Mouse (Mus musculus) mature B cell (primary cell): Measurements from ENCODE around the gene Mpzl3.

Experiments
- in situ Hi-C: fragments of 300-500 bp; cut with MboI; formaldehyde crosslinking; loops from 2 replicates; pipeline ENCODE4 v1.14.3; 2019

The Mpzl3 gene

DNA sequence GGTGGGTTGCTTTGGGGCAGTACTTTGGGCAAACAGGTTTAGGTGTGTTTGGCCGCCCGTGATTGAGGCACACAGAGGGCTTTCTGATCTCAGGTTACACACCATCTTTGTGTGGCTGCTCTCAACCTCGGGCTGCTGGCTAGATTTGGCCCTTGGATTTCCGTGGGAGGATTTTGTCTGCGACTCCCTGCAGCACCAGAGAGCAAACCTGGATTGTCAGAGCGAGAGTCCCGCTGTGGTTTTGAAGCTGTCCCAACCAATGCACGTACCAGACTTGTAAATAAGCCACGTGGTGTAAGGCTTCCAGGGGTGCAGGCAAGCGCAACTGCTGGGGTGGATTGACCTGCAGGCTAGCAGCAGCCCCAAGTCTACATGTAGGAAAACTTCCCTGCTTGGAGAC is 12.0 kb upstream of the Mpzl3 start:
- in situ Hi-C loops, result no loop called here

DNA sequence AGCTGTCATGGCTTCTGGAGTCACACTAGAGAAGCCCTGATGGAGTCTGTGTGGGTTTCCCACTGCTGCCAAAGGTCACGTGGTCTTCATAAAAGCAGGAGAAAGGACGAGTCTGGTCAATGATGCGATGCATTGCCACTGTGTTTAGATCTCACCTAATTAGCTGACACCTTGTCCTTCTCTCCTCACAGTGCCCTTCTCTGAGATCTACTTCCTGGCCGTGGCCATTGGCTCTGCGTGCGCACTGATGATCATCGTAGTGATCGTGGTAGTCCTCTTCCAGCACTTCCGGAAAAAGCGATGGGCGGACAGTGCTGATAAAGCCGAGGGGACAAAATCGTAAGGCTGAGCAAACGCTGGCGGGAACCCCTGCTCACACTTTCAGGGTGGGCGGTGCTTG is 8.0 kb upstream of the Mpzl3 start:
- in situ Hi-C loops, result no loop called here

DNA sequence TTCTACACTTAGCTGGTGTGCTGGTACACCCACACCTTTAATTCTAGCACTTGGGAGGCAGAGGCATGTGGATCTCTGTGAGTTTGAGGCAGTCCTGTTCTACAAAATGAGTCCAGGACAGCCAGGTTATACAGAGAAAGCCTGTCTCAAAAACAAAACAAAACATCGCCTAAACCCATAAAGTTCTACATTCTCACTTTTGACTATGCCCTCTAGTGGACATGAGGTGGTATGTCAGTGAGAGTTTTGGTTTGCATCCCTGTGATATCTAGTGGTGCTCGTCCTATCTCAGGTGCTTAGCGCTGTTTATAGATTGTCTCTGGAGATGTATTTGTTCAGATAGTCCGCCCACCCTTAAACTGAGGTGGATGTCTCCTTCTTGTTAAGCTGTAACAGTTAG is 6.5 kb upstream of the Mpzl3 start:
- in situ Hi-C loops, result no loop called here

DNA sequence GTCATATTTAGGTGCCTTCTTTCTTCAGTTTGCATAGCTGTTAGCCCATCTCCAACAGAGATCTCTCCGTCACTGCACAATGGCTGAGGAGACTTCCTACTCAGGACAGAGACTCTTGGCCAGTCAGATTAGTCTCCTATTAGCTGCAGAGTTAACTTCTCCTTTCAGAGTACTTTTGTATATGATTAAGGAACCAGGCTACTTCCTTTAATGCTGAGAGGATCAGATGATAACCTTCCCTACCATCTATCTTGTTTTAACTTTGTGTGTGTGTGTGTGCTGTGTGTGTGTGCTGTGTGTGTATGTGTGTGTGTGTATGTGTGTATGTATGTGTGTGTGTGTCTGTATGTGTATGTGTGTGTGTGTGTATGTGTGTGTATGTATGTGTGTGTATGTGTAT is 5.3 kb upstream of the Mpzl3 start:
- in situ Hi-C loops, result no loop called here

DNA sequence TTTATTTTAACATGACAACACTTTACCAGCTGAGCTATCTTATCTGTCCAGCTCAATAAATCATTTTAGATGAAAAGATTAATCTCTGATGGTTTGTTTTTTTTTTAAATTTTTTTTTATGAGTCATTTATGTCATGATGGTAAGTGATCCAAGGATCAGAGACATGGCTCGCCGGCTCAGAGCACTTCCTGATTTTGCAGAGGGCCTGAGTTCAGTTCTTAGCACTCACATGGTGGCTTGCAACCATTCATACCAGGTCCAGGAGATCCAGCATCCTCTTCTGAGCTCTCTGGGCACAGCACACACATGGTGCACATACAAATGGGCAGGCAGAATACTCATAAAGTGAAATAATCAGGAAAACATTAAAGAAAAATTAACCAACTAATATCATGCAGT is 4.7 kb upstream of the Mpzl3 start:
- in situ Hi-C loops, result no loop called here

DNA sequence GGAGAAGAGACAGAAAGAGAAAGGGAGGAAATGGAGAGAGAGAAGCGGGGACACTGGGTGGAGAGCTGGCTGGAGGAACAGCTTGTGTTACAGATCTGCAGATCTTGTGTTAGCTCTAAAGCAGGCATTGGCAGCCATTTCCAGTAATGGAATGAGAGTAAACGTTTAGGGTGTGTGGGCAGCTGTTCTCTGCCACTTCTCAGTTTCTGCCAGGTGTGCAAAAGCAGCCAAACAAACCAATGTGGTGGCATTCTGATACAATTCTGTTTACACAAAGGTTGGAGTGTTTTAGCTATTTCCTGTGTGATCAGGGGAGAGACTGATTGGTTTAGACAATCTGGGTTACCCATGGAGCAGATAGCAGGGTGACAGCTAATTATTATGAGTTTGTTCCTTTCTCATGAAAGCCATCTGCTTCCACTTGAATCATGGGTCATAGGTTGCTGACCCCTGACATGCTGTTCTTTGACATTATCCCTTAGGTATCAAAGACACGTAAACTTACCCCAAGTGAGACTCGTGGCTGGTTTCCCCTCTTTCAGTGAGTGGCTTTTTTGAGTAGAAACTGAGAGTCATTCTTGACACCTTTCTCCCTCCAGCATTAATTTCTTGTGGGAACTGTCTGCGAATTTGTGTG is 3.4 kb downstream of the Mpzl3 start:
- in situ Hi-C loops, result no loop called here

DNA sequence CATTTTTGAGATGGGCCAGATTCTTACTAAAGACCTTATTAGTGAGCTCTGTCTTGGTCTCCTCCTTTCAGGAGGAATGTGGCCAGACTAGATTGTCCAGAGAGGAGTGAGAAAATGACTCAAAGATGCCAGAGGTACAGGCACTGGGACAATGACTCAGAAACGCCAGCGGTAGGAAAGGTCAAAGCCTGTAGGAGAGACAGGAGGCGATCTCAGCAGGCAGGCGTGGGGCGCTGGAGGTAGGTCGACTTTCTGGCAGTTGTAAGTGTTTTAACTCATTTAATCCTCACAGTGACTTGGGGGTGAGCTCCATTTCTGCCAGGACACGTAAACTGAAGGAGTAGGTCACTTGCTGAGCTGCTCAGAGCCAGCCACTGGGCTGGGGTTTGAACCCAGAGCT is 5.2 kb downstream of the Mpzl3 start:
- in situ Hi-C loops, result no loop called here

DNA sequence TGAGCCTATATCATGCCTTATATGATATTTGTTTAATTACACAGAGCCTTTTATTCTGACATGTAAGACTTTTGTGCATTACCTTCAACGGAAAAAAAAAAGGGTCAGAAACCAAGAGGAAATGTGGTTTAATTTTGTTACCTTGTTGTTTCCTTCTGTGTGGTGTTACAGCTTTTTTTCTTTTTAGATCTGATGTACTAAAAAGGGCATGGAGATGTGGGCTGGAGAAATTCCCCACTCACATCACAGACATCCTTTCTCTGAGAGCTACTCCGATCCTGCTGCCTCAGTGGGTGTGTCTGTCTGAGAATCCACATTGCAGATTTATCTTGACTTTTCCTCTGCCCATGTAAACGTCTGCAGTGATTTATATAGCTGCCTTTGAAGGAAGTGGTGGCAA is 7.7 kb downstream of the Mpzl3 start:
- in situ Hi-C loops, result no loop called here

DNA sequence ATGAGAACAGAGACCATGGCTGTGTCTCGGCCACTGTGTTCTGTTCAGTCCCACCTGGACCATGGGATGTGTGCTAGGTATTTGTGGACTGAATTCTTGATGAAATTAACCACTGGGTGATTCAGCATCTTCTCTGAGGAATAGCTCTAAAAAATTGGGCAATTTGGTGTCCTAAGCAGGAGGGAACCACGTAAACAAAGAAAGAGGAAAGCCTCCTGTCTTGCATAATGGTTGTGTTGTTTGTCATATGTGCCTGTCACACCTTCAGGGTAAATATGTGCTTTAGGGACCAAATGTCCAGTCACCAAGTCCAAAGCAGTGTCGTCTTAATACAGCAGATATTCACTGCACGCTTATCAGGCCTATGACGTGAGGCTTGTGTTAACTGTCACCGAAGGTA is 9.4 kb downstream of the Mpzl3 start:
- in situ Hi-C loops, result no loop called here

DNA sequence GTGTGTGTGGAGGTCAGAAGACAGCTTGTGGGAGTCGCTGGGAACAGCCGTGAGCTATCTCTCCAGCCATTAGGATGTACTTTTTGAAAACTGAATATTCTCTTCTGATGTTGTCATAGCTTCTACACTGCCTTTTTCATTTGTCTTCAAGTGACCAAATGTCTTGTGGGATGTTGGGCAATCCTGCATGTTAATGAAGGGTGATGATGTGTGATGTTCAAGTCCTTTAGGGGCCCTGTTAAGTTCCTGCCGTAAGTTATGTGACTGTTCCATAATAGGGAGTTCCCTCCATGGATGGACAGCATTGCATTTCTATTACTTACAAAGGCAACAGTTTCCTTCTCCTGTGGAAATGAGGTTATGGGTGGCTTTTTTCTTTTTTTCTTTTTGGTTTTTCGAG is 11.7 kb downstream of the Mpzl3 start:
- in situ Hi-C loops, result no loop called here

DNA sequence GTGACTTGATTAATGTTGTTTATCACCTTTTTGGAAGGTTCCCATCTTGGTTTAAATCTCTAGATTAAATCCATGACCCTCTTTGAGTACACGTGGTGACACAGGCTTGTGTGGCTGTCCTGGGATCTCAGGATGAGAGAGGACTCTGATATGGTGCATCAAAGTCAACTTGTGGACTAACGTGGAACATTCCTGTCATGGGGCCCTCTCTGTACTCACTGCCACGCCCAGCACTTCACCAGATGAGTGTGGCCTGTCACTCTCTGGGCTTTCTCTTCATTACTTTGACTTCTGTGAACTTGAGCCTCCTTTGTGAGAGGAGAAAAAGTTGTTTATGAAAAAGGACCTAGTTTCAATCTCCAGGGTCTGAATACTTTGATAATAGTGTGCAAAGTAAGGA is 16.8 kb downstream of the Mpzl3 start:
- in situ Hi-C loops, result no loop called here

DNA sequence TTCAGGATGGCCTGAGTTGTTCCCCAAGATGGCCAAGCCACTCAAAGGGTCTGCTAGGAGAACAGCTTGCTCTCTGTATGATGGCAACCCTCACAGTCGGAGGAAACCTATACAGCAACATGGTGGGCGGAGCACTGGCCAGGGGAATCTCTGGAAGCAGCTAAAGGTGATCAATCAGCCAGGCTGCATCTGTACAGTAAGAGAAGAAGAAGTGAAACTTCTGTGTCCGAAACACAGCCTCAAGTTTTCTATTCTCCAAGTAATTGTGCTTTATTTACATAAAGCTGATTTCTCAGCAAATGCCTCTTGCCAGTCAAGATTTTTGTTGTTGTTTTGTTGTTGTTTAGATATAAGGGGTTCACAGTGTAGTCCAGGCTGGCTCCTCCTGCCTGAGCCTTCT is 22.9 kb downstream of the Mpzl3 start:
- in situ Hi-C loops, result no loop called here

DNA sequence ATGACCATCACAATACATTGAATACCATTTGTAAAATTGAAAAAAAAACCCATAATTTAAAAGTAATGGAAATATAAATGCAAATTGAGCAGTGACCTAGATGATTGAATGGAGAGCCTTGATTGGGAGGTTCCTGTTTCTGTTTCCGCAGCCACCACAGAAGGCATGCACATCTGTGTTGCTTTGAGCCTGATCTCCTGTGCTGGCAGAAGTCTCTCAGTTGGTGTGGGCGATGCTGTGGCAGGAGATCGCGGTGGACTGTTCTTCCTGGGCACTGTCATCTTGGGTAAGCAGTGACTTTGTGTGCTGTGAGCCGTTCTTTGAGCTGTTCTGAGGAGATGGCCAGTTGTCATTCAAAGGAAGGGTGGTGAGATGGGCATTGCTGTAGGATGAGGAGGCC is 24.0 kb downstream of the Mpzl3 start, which contains the start of gene Jaml:
Gene Jaml (plus strand): TSS at position 173 of the 400 bp plus-strand sequence.
- in situ Hi-C loops, result no loop called here

DNA sequence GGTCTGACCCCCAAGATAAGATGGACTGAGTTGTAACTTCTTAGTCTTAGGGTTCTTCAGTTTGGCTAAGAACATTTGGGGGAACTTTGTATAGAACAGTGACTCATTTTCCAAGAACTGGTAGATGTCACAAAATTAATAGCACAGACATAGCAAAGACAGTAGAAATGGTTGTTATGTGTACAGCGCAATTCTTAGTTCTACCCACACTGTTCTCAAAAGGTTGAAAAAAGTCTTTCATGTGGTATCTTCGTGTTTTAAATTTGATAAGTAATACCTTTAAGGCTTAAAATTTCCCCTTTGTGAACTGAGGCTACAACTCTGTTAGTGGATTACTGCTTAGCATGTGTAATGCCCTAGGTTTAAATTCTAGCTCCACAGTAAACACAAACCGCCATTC is 28.1 kb downstream of the Mpzl3 start:
- in situ Hi-C loops, result no loop called here

DNA sequence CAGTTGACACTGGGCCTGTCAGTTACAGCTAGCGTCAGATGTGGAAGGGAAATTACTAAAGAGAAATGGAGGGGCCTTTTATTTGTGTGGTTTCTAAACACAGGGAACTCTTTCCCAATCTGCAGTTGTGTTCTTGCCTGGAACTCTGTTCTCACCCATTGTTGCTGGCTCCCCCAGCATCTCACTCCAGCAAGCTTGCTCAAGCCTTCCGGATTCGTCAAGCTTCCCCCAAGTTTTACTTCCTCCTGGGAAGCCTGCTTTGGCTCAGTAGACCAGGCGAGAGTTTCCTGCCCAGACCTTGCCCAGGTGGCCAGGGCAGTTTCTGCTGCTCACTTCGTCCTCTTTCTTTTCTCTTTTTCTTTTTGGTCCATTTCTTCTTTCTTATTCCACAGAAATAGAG is 29.6 kb downstream of the Mpzl3 start:
- in situ Hi-C loops, result no loop called here

DNA sequence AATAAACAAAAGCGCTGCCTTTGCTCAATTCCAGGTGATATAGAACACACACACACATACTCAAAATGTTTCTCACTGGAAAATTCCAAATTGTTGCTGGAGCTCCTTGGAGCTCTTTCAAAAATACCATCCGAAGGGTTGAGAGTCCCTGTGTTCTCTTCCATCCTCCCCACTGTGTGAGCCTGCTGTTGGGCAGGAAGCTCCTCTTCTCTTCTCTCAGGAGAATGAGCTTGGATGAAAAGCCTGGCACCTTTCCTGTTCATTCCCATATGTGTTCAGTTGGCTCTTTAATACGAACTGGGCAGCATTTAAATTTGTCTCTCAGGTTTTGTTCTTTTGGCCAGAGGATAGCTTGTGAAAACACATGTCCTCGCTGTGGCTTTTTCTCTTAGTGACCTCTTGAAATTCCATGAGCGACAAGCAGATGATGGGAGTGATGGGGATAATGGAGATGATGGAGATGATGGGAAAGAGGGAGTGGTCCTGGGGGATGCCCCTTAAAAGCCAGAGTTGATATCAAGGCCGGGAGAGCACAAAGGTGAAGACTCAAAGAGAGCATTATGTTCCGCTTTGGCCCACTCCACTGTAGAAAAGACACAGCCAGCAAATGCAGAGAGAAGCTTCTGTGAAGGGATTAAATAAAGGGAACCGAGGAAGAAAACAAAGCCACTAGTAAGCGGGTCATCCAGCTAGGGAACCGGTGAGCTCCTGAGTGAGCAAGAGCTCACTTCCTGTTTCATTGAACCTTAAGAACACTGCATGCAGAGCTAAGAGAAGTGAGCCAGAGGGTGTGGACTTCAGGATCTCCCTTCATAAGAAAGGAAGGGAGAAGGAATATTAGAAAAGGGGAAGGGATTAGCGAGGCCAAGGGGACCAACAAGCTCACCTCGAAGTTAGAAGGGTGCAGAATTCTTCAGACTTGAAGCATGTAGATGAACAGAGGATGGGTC is 31.0 kb downstream of the Mpzl3 start:
- in situ Hi-C loops, result no loop called here

DNA sequence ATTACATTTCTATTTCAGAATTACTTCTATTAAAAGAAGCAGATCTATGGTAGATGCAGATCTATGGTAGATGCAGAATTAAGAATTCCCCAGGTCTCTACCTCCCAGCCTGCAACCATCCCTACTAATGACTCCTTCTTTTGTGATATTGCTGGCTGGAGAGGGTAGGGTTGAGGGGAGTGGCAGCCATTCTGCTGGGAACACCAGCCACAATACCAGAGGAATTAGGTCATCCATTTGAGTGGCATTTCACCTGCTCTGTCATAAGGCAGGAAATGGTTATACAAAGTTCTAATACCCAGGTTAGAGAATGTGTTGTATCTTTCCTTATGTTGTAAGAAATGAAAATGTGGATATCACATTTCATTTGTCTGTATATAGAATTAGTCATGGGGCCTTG is 33.1 kb downstream of the Mpzl3 start:
- in situ Hi-C loops, result no loop called here

DNA sequence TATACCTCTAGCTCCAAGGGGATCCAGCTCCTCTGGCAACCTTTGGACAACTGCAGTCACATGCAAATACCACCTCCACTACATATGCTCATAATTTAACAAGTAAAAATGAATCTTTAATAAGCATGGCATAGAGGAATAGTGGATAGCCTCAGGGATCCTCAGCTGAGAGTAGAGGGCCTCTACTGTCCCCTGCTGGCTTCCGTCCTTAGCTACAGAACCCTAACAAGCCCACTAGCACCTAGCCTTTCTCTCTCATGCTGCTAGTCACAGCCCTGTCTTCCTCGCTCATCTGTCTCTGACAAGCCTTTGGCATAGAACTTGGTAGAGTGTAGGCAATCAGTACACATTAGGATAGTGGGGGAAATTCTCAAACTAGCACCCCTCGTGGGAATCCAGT is 35.8 kb downstream of the Mpzl3 start:
- in situ Hi-C loops, result no loop called here

DNA sequence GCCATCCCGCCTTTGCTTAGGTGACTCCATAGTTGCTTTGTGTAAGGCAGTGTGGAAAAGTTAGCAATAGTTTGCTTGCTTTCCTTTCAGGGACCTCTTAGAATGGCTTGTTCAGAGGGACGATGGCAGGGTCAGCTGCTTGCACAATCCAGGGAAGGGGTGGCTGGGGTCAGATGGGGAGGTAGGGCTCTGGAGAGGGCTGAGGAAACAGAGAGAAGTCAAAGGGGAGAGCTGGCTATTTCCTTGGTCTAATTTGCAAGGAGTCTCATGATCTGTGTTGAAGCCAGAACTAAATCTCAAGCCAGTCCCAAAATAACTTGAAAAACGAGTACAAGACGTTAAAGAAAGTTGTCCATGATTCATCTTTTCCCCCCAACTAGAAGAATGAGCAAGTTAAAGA is 37.7 kb downstream of the Mpzl3 start:
- in situ Hi-C loops, result no loop called here

DNA sequence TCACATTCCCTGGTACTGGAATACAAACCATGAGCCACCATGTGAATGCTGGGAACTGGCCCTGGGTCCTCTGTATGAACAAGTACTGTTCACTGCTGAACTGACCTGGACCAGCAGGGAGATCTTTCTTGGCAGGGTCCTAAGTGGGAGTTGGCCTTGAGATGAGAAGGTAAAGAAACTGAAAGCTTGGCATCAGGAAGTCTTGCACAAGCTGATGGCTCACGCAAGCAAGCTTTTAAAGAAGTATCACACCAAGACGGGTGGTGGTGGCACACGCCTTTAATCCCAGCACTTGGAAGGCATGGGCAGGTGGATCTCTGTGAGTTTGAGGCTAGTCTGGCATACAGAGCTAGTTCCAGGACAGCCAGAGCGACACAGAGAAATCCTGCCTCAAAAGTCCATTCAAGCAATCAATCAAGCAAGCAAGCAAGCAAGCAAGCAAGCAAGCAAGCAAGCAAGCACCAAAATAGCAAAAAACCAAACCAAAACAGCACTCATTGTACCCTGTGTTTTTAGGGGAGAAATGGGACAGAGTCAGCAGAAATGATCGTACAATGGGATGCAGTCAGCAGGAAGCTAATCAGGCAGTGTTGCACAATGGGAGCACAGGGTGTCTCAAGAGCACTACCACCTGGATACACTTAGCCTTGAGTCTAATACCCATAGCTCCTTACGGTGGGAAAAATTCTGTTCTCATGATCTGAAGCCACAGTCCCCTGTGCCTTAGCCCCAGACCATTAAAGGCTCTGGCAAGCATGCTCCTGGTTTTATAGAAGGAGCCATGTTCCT is 40.4 kb downstream of the Mpzl3 start:
- in situ Hi-C loops, result no loop called here

DNA sequence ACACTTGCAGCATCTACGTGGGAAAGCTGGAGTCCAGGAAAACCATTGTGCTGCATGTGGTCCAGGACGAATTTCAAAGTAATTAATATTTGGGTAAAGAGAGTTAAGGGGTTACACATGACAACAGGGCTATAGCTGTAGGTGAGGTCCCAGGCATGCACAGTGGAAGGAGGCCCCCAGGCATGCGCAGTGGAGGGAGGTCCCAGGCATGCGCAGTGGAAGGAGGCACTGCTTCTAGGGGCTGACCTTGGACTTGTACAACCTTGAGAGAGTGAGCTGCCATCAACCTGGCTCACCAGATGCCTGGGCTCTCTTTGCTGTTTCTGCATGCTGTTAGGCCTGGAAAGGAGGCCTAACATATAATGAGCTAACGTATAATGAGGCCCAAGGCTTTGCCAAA is 42.9 kb downstream of the Mpzl3 start:
- in situ Hi-C loops, result no loop called here

DNA sequence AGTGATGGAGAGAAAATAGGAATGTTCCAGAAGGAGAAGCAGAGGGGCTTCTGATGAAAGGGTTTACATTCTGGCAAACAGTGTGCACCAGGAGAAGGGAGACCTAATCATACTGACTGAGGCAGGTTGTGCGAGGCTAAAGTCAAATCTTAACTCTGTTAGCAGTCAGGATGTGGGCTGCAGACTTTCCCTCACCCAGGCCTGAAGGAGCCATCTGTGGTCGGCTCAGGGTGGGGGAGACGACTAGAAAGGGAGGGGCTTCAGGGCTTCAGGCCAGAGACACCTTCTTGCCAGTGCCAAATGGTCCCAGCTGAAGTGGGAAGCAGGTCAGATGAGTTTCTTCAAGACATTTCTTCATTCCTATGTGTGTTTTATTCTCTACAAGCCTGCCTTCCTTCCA is 43.4 kb downstream of the Mpzl3 start:
- in situ Hi-C loops, result no loop called here

DNA sequence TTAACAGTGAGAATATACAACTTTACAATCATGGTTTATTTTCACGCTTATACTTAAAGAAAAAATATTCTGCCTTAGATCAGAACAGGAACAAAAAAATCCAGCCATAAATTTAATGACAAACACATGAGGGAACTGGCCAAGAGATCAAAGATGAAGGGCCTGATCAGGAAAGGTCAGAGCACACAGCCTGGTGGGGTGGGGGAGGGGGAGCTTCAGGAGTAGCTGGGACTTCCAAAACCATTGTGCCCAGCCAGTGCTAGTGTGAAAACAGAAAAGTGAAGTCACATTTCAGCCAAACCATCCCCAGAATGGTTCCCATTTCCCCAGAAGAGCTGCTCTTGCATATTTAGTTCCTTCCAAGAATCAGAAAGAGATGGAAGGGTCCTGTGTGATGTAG is 47.5 kb downstream of the Mpzl3 start:
- in situ Hi-C loops, result no loop called here
